Mouse (Mus musculus): ENCODE data around the gene Fbln2.
"Not testable (repeated sequence)": the region's sequence is repeated elsewhere in the genome, so short reads cannot be mapped to it uniquely, and the experiment has no call there.

Fbln2 gene

GRCm38 (mm10) chr6:91212155-91212554, at the start of gene Fbln2:
TSS of gene Fbln2 (plus strand) at chr6:91212455.
- DNase-seq (ENCODE audit: low spot score): not testable (repeated sequence)

GRCm38 (mm10) chr6:91163195-91163911, 48.9 kb upstream of the Fbln2 start:
- no peak for DNase-seq (ENCODE audit: low spot score)

GRCm38 (mm10) chr6:91164584-91164983, 47.7 kb upstream of the Fbln2 start:
- DNase-seq (ENCODE audit: low spot score): no peak

GRCm38 (mm10) chr6:91165210-91165609, 47.0 kb upstream of the Fbln2 start:
- peak; percentile 46 for DNase-seq (ENCODE audit: low spot score)

- no peak for DNase-seq (ENCODE audit: low spot score)
Observed at GRCm38 (mm10) chr6:91167828-91168227, 44.4 kb upstream of the Fbln2 start.

GRCm38 (mm10) chr6:91169129-91169528, 43.1 kb upstream of the Fbln2 start:
- DNase-seq (ENCODE audit: low spot score): no peak

GRCm38 (mm10) chr6:91171396-91171895, 40.8 kb upstream of the Fbln2 start:
- DNase-seq (ENCODE audit: low spot score): no peak

- DNase-seq (ENCODE audit: low spot score): no peak
Observed at GRCm38 (mm10) chr6:91172381-91172780, 39.9 kb upstream of the Fbln2 start.

- peak; percentile 69 for DNase-seq (ENCODE audit: low spot score)
Observed at GRCm38 (mm10) chr6:91173221-91173880, 38.9 kb upstream of the Fbln2 start.

GRCm38 (mm10) chr6:91174211-91174610, 38.0 kb upstream of the Fbln2 start:
- no peak for DNase-seq (ENCODE audit: low spot score)

GRCm38 (mm10) chr6:91180767-91181171, 31.5 kb upstream of the Fbln2 start:
- no peak for DNase-seq (ENCODE audit: low spot score)

- peak; percentile 52 for DNase-seq (ENCODE audit: low spot score)
Observed at GRCm38 (mm10) chr6:91181320-91181719, 30.9 kb upstream of the Fbln2 start.

- no peak for DNase-seq (ENCODE audit: low spot score)
Observed at GRCm38 (mm10) chr6:91182075-91182490, 30.2 kb upstream of the Fbln2 start.

GRCm38 (mm10) chr6:91183041-91183440, 29.2 kb upstream of the Fbln2 start:
- no peak for DNase-seq (ENCODE audit: low spot score)

- DNase-seq (ENCODE audit: low spot score): no peak
Observed at GRCm38 (mm10) chr6:91183980-91184379, 28.3 kb upstream of the Fbln2 start.

GRCm38 (mm10) chr6:91184776-91185175, 27.5 kb upstream of the Fbln2 start:
- DNase-seq (ENCODE audit: low spot score): no peak

- no peak for DNase-seq (ENCODE audit: low spot score)
Observed at GRCm38 (mm10) chr6:91185502-91185901, 26.8 kb upstream of the Fbln2 start.

- DNase-seq (ENCODE audit: low spot score): no peak
Observed at GRCm38 (mm10) chr6:91186161-91186931, 25.9 kb upstream of the Fbln2 start.

GRCm38 (mm10) chr6:91186934-91187333, 25.3 kb upstream of the Fbln2 start:
- DNase-seq (ENCODE audit: low spot score): no peak

- DNase-seq (ENCODE audit: low spot score): no peak
Observed at GRCm38 (mm10) chr6:91187871-91188270, 24.4 kb upstream of the Fbln2 start.

- DNase-seq (ENCODE audit: low spot score): no peak
Observed at GRCm38 (mm10) chr6:91189971-91190370, 22.3 kb upstream of the Fbln2 start.

GRCm38 (mm10) chr6:91191465-91191864, 20.8 kb upstream of the Fbln2 start:
- no peak for DNase-seq (ENCODE audit: low spot score)

GRCm38 (mm10) chr6:91192421-91192820, 19.8 kb upstream of the Fbln2 start:
- no peak for DNase-seq (ENCODE audit: low spot score)
